Mouse (Mus musculus): ENCODE measurements around the gene Zeb2.

GRCm38 (mm10) chr2:45123490-45123889 is 6.3 kb upstream of the Zeb2 start:
- TF ChIP-seq TAL1 (IDR thresholded peaks at IDR 0.05; ENCODE audit: low read length) (no peak), GATA1 (IDR thresholded peaks at IDR 0.05; ENCODE audit: low read length) (no peak)
